Mouse (Mus musculus) erythroblast, embryonic 14.5 days (primary cell): ENCODE data around the gene Nipsnap3a.

Experiments used
- GATA1 ChIP-seq: IDR thresholded peaks from 2 replicates; pipeline ENCODE4 v1.6.1; 2012; ENCODE audit warnings: low read length, inconsistent platforms, mixed read lengths
- TAL1 ChIP-seq: IDR thresholded peaks from 3 replicates; pipeline ENCODE4 v1.6.1; 2012; ENCODE audit warnings: low read length, inconsistent platforms, mixed read lengths

- no peak for TF ChIP-seq TAL1
- TF ChIP-seq GATA1 = no peak
Measured at GRCm38 (mm10) chr4:53027811-53028210, 38.7 kb downstream of the Nipsnap3a start.
